Mouse (Mus musculus) erythroblast, embryonic 14.5 days (primary cell): Measurements from ENCODE around the gene Lmtk3.

Experiments used
- GATA1 ChIP-seq: IDR thresholded peaks from 2 replicates; pipeline ENCODE4 v1.6.1; 2012; ENCODE audit warnings: low read length, inconsistent platforms, mixed read lengths
- TAL1 ChIP-seq: IDR thresholded peaks from 3 replicates; pipeline ENCODE4 v1.6.1; 2012; ENCODE audit warnings: low read length, inconsistent platforms, mixed read lengths

GRCm38 (mm10) chr7:45739162-45739763 lies 44.3 kb upstream of the Lmtk3 start:
- TF ChIP-seq GATA1 (no peak), TAL1 (no peak)
